Mouse (Mus musculus): ENCODE data around the gene Gm595. TPM values are rescaled to one million over a fixed set of nuclear protein-coding genes. Genes with fewer than 3 reads are reported as not detected.

Gene Gm595
- total RNA-seq (2021) = not detected

GRCm38 (mm10) chrX:48877613-48878012 is at the start of gene Gm595:
Gene Gm595, minus strand, starts transcription at chrX:48877713.
- DNase-seq = no peak

GRCm38 (mm10) chrX:48908421-48908820 is 30.9 kb upstream of the Gm595 start:
- DNase-seq = no peak

- no peak for DNase-seq
These were observed 26.2 kb upstream of the Gm595 start for GRCm38 (mm10) chrX:48903744-48904143.

GRCm38 (mm10) chrX:48899555-48899954 is 22.0 kb upstream of the Gm595 start:
- DNase-seq = peak; percentile 41

GRCm38 (mm10) chrX:48896803-48897202 is 19.3 kb upstream of the Gm595 start:
- DNase-seq = no peak

- DNase-seq = no peak
These were observed 16.4 kb upstream of the Gm595 start for GRCm38 (mm10) chrX:48893946-48894345.

GRCm38 (mm10) chrX:48890259-48890658 is 12.7 kb upstream of the Gm595 start:
- DNase-seq = no peak

GRCm38 (mm10) chrX:48884615-48885014 is 7.1 kb upstream of the Gm595 start:
- no peak for DNase-seq

Other genes starting within 250 kb of the Gm595 start
- gene Gpr119, start 203.2 kb downstream of the Gm595 start, total RNA-seq (2021) = not detected
- gene Rbmx2, start 182.7 kb downstream of the Gm595 start, total RNA-seq (2021) = 1 to 10 TPM; 6.4 to 6.9 TPM

Data from heart, postnatal 4 days (tissue).